Mouse (Mus musculus) cerebellum, adult 2 months (tissue): Measurements from ENCODE around the gene Ugt1a9.

ENCODE experiments used
- CTCF ChIP-seq: fragments of 200-500 bp; IDR thresholded peaks from 2 replicates; pipeline ENCODE4 v1.5.1; 2011; ENCODE audit warnings: low read depth, mild to moderate bottlenecking, control low read depth, low read length, moderate library complexity, borderline replicate concordance; ENCODE audit not compliant: insufficient read depth
- POLR2A ChIP-seq: fragments of 200-500 bp; IDR thresholded peaks from 2 replicates; pipeline ENCODE4 v1.6.1; 2011; ENCODE audit warnings: low read length, control low read depth, borderline replicate concordance; ENCODE audit not compliant: insufficient read depth

DNA sequence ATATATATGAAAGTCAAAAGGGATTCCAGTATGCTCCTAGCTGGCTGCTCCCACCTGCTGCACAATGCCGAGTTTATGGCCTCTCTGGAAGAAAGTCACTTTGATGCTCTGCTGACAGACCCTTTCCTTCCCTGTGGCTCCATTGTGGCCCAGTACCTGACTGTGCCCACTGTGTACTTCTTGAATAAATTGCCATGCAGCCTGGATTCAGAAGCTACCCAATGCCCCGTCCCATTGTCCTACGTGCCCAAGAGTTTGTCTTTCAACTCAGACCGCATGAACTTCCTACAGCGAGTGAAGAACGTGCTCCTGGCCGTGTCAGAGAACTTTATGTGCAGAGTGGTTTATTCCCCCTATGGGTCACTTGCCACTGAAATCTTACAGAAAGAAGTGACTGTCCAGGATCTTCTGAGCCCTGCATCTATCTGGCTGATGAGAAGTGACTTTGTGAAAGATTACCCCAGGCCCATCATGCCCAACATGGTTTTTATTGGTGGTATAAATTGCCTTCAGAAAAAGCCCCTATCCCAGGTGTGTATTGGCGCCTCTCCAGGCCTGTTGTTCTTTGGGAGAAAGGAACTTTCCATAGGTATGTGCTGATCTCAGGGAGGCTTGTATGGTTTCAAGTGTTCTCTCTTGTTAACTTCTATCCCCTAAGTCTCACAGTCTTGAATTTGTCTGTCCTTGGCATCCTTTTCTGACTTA lies 141.9 kb downstream of the Ugt1a9 start:
- TF ChIP-seq CTCF: no peak
- TF ChIP-seq POLR2A: no peak
